Mouse (Mus musculus): ENCODE measurements around the gene Higd2a.

DNA sequence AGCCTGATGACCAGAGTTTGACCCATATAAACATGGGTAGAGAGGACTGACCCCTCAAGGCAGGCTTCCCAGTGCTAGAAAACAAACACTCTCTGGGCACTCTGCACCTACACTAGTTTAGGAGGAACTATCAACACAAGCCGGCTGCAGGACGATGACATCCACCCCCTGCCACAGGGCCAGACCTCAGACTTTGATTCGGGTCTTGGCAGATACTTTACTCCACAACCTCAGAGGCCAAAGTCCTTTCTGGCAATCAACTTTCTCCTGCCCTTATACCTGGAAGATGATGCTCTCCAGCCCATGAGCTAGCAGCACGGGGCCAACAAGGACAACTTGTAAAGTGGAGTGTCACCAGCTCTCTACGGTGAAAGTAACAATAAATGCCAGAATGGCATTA is 7.1 kb upstream of the Higd2a start:
- TF ChIP-seq HCFC1 (IDR thresholded peaks at IDR 0.05; ENCODE audit: borderline replicate concordance, insufficient read depth, low read length), result no peak
- TF ChIP-seq CHD2 (IDR thresholded peaks at IDR 0.05; ENCODE audit: low read depth, low read length), result no peak
- no peak for TF ChIP-seq MAFK (IDR thresholded peaks at IDR 0.05; ENCODE audit: insufficient read depth, low read depth, low read length)
